9 mouse cellular contexts compared by ENCODE assay signal in genomic region chr8:10414684-10415212, GRCm38 (mm10).
DNase-seq lines count a peak whose midpoint lies in the region; ATAC-seq and TF ChIP-seq lines count a peak whose summit lies in the region.
"Had no signal": no experiment of that assay in that cellular context is flagged by ENCODE, and none has a peak within 500 bp of the region (broad histone marks: within the 10 kb centered on the region; RNA-seq: fewer than 3 reads in every experiment).

No protein-coding gene starts in this region.

- H3K9me3 ChIP-seq in kidney, embryonic 14.5 days (ENCODE audit: control insufficient read depth, low read length): no peaks in the 10 kb centered on the region
- H3K9me3 ChIP-seq in limb, embryonic 14.5 days (ENCODE audit: control insufficient read depth, low read length): no peaks in the 10 kb centered on the region
- H3K9me3 ChIP-seq in neural tube, embryonic 11.5 days (ENCODE audit: control insufficient read depth, low read length): no peaks in the 10 kb centered on the region
- H3K9me3 ChIP-seq: embryonic facial prominence, embryonic 12.5 days had no signal

- H3K4me3 ChIP-seq in kidney, embryonic 14.5 days (ENCODE audit: low read length): no peak overlapping the region
- H3K4me3 ChIP-seq in limb, embryonic 14.5 days (replicated peaks; ENCODE audit: low read length): no peak overlapping the region
- no peak overlapping the region for H3K4me3 ChIP-seq in neural tube, embryonic 11.5 days (ENCODE audit: low read depth, low read length)
- H3K4me3 ChIP-seq: embryonic facial prominence, embryonic 12.5 days had no signal

- ATAC-seq in kidney, embryonic 14.5 days (ENCODE audit: low FRiP score, low TSS enrichment): peak; percentile 58; the same call in 1 of the 2 replicates
- peak; percentile 72; the same call in 1 of the 2 replicates for ATAC-seq in limb, embryonic 14.5 days (ENCODE audit: low FRiP score, low read depth)
- no peak for ATAC-seq in neural tube, embryonic 11.5 days (ENCODE audit: insufficient read depth, low FRiP score, low TSS enrichment)

- DNase-seq in ovary, postnatal 10 days (ENCODE audit: low spot score): peak; percentile 28
- no peak for DNase-seq in ovary, adult 18-20 months (ENCODE audit: low spot score)
- peak; percentile 21 for DNase-seq in cerebellum, adult 9-11 months
- peak; percentile 75 to 82 for DNase-seq in frontal cortex, postnatal 36 days (ENCODE audit: low spot score in 2 of 2)
- DNase-seq in limb, embryonic 14.5 days (ENCODE audit: low spot score): peak; percentile 83
- DNase-seq in neural tube, embryonic 11.5 days (ENCODE audit: low spot score): peak; percentile 80
- peak; percentile 54 for DNase-seq in thymus, postnatal 14 days

- no peak overlapping the region for H3K4me2 ChIP-seq in kidney, embryonic 14.5 days (replicated peaks; ENCODE audit: low read depth, low read length)
- H3K4me2 ChIP-seq in limb, embryonic 14.5 days (replicated peaks; ENCODE audit: low read depth, low read length, severe bottlenecking): no peak overlapping the region
- H3K4me2 ChIP-seq in neural tube, embryonic 11.5 days (ENCODE audit: low read depth): no peak overlapping the region
- H3K4me2 ChIP-seq: embryonic facial prominence, embryonic 12.5 days had no signal

- no peak for TF ChIP-seq POLR2A in limb, embryonic 14.5 days (IDR thresholded peaks at IDR 0.05; ENCODE audit: borderline replicate concordance, extremely low read depth, insufficient read depth, insufficient read length)

- no peaks in the 10 kb centered on the region for H3K4me1 ChIP-seq in kidney, embryonic 14.5 days (ENCODE audit: control insufficient read depth, insufficient read depth, low read length)
- 0 out of 2 replicates have a peak, but pooled peaks cover 3% of the 10 kb centered on the region for H3K4me1 ChIP-seq in limb, embryonic 14.5 days (ENCODE audit: control insufficient read depth, insufficient read depth, low read length)
- H3K4me1 ChIP-seq in neural tube, embryonic 11.5 days (ENCODE audit: control insufficient read depth, insufficient read depth, low read length): no peaks in the 10 kb centered on the region
- H3K4me1 ChIP-seq: embryonic facial prominence, embryonic 12.5 days had no signal

- WGBS in kidney, embryonic 14.5 days: 29% methylated on average over 6 of the region's 6 CpGs
- WGBS in limb, embryonic 14.5 days: 23% methylated on average over 6 of the region's 6 CpGs
- 27% methylated on average over 6 of the region's 6 CpGs for WGBS in neural tube, embryonic 11.5 days

- H3K36me3 ChIP-seq in kidney, embryonic 14.5 days (ENCODE audit: control insufficient read depth, insufficient read depth, low read length): no peaks in the 10 kb centered on the region
- H3K36me3 ChIP-seq in limb, embryonic 14.5 days (ENCODE audit: control insufficient read depth, insufficient read depth, low read length): no peaks in the 10 kb centered on the region
- no peaks in the 10 kb centered on the region for H3K36me3 ChIP-seq in neural tube, embryonic 11.5 days (ENCODE audit: control insufficient read depth, insufficient read depth, low read length)
- H3K36me3 ChIP-seq: embryonic facial prominence, embryonic 12.5 days had no signal

- H3K9ac ChIP-seq in kidney, embryonic 14.5 days (ENCODE audit: low read depth, low read length): no peak overlapping the region
- no peak overlapping the region for H3K9ac ChIP-seq in limb, embryonic 14.5 days (ENCODE audit: low read depth, low read length, severe bottlenecking)
- no peak overlapping the region for H3K9ac ChIP-seq in neural tube, embryonic 11.5 days (ENCODE audit: low read length)
- H3K9ac ChIP-seq: embryonic facial prominence, embryonic 12.5 days had no signal

- no peaks in the 10 kb centered on the region for H3K27me3 ChIP-seq in kidney, embryonic 14.5 days (ENCODE audit: control insufficient read depth, insufficient read depth, low read length)
- H3K27me3 ChIP-seq in limb, embryonic 14.5 days (ENCODE audit: control insufficient read depth, insufficient read depth, low read length): no peaks in the 10 kb centered on the region
- H3K27me3 ChIP-seq in neural tube, embryonic 11.5 days (ENCODE audit: control insufficient read depth, insufficient read depth, low read length): no peaks in the 10 kb centered on the region
- H3K27me3 ChIP-seq: embryonic facial prominence, embryonic 12.5 days had no signal

- H3K27ac ChIP-seq in kidney, embryonic 14.5 days (ENCODE audit: low read depth, low read length): no peak overlapping the region
- no peak overlapping the region for H3K27ac ChIP-seq in limb, embryonic 14.5 days (replicated peaks; ENCODE audit: low read depth, low read length)
- H3K27ac ChIP-seq in neural tube, embryonic 11.5 days (ENCODE audit: low read depth, low read length): no peak overlapping the region
- H3K27ac ChIP-seq: embryonic facial prominence, embryonic 12.5 days had no signal
